Mouse (Mus musculus): ENCODE results near the gene Poc1a. TPM values are rescaled to one million over a fixed set of nuclear protein-coding genes. Genes with fewer than 3 reads are reported as not detected.

The Poc1a gene
- polyA plus RNA-seq, 1 experiment from 2014 or later: 40.1 TPM

Other genes starting within 250 kb of the Poc1a start
- gene Col6a4, start 184.3 kb upstream of the Poc1a start, polyA plus RNA-seq (2014; fragmentation: Nextera tagmentation; extraction: Ambion mirVana): not detected in 2 replicates
- 1.2 and 2.1 TPM in 2 replicates for gene Glyctk, start 122.9 kb upstream of the Poc1a start, polyA plus RNA-seq (2014; fragmentation: Nextera tagmentation; extraction: Ambion mirVana)
- gene Wdr82, start 110.1 kb upstream of the Poc1a start, polyA plus RNA-seq (2014; fragmentation: Nextera tagmentation; extraction: Ambion mirVana): 26.4 and 31.3 TPM in 2 replicates
- gene Ppm1m, start 81.3 kb upstream of the Poc1a start, polyA plus RNA-seq (2014; fragmentation: Nextera tagmentation; extraction: Ambion mirVana): 42.2 and 42.4 TPM in 2 replicates
- gene Twf2, start 78.0 kb upstream of the Poc1a start, polyA plus RNA-seq (2014; fragmentation: Nextera tagmentation; extraction: Ambion mirVana): 66.5 and 68.5 TPM in 2 replicates
- gene Tlr9, start 58.5 kb upstream of the Poc1a start, polyA plus RNA-seq (2014; fragmentation: Nextera tagmentation; extraction: Ambion mirVana): not detected in 2 replicates
- 79.6 and 84.7 TPM in 2 replicates for gene Alas1, start 32.4 kb upstream of the Poc1a start, polyA plus RNA-seq (2014; fragmentation: Nextera tagmentation; extraction: Ambion mirVana)
- 63.4 and 67.4 TPM in 2 replicates for gene Dusp7, start 87.6 kb downstream of the Poc1a start, polyA plus RNA-seq (2014; fragmentation: Nextera tagmentation; extraction: Ambion mirVana)
- 1,049 and 1,075 TPM in 2 replicates for gene Rpl29, start 148.4 kb downstream of the Poc1a start, polyA plus RNA-seq (2014; fragmentation: Nextera tagmentation; extraction: Ambion mirVana)
- 41.9 and 42.6 TPM in 2 replicates for gene Acy1, start 157.3 kb downstream of the Poc1a start, polyA plus RNA-seq (2014; fragmentation: Nextera tagmentation; extraction: Ambion mirVana)
- 7.9 and 9.3 TPM in 2 replicates for gene Abhd14b, start 166.4 kb downstream of the Poc1a start, polyA plus RNA-seq (2014; fragmentation: Nextera tagmentation; extraction: Ambion mirVana)
- 39.6 and 43.2 TPM in 2 replicates for gene Abhd14a, start 166.6 kb downstream of the Poc1a start, polyA plus RNA-seq (2014; fragmentation: Nextera tagmentation; extraction: Ambion mirVana)
- gene Pcbp4, start 172.2 kb downstream of the Poc1a start, polyA plus RNA-seq (2014; fragmentation: Nextera tagmentation; extraction: Ambion mirVana): 162 and 172 TPM in 2 replicates
- gene Gpr62, start 184.9 kb downstream of the Poc1a start, polyA plus RNA-seq (2014; fragmentation: Nextera tagmentation; extraction: Ambion mirVana): 0.24 and 0.58 TPM in 2 replicates
- gene Rrp9, start 194.9 kb downstream of the Poc1a start, polyA plus RNA-seq (2014; fragmentation: Nextera tagmentation; extraction: Ambion mirVana): 55.4 and 55.7 TPM in 2 replicates
- gene Parp3, start 195.9 kb downstream of the Poc1a start, polyA plus RNA-seq (2014; fragmentation: Nextera tagmentation; extraction: Ambion mirVana): 1.5 and 2.0 TPM in 2 replicates
- gene Iqcf1, start 218.9 kb downstream of the Poc1a start, polyA plus RNA-seq (2014; fragmentation: Nextera tagmentation; extraction: Ambion mirVana): not detected in 2 replicates
- gene Iqcf5, start 233.5 kb downstream of the Poc1a start, polyA plus RNA-seq (2014; fragmentation: Nextera tagmentation; extraction: Ambion mirVana): not detected in 2 replicates